Mouse (Mus musculus) CH12.LX (cell line): ENCODE data around the gene Rprml. TPM values are rescaled to one million over a fixed set of nuclear protein-coding genes. Genes with fewer than 3 reads are reported as not detected.

ENCODE experiments used
- DNase-seq: peaks from one replicate; pipeline ENCODE4 v3.0.0-alpha.2; 2013; ENCODE audit errors: extremely low read depth
- H3K27ac ChIP-seq: 2 replicates; pipeline ENCODE4 v1.5.1; 2012; ENCODE audit warnings: low read depth, mild to moderate bottlenecking, control low read depth, moderate library complexity; ENCODE audit not compliant: insufficient read depth
- H3K27me3 ChIP-seq: replicated peaks from 2 replicates; pipeline ENCODE3; 2012; ENCODE audit warnings: inconsistent platforms
- H3K36me3 ChIP-seq, 2 experiments: replicated peaks in 1 of 2; 2 replicates each; pipeline versions ENCODE3 to v1.6.1; 2012; ENCODE audit warnings: inconsistent platforms in 1 of 2, low read length in 1 of 2, mild to moderate bottlenecking in 1 of 2, mixed read lengths in 1 of 2, moderate library complexity in 1 of 2; ENCODE audit not compliant: control insufficient read depth in 1 of 2, insufficient read depth in 1 of 2
- H3K4me1 ChIP-seq, 2 experiments: 2 replicates each; pipeline ENCODE4 v1.6.1; 2012; ENCODE audit warnings: inconsistent platforms in 1 of 2, moderate library complexity in 1 of 2; ENCODE audit not compliant: insufficient read depth in 2 of 2, control insufficient read depth in 1 of 2
- H3K4me2 ChIP-seq: 2 replicates; pipeline ENCODE4 v1.6.1; 2012; ENCODE audit warnings: low read depth, mild to moderate bottlenecking, control low read depth; ENCODE audit not compliant: poor library complexity, insufficient read depth, severe bottlenecking
- H3K4me3 ChIP-seq, 3 experiments: fragments of 150-350 bp in 1 of 3; sonication (generic) in 1 of 3; replicated peaks in 1 of 3; 2 replicates each; pipeline versions ENCODE3 to v1.5.1; 2011 to 2012; ENCODE audit warnings: low read depth in 2 of 3, low read length in 2 of 3, mild to moderate bottlenecking in 2 of 3, moderate library complexity in 2 of 3, control low read depth in 1 of 3, improper control_type of control experiment in 1 of 3, inconsistent platforms in 1 of 3, mixed read lengths in 1 of 3; ENCODE audit not compliant: poor library complexity in 1 of 3
- H3K79me2 ChIP-seq: replicated peaks from 2 replicates; pipeline ENCODE4 v1.6.1; 2012; ENCODE audit warnings: mild to moderate bottlenecking, moderate library complexity; ENCODE audit not compliant: control insufficient read depth, poor library complexity, insufficient read depth, severe bottlenecking; ENCODE audit errors: extremely low read depth
- H3K9ac ChIP-seq: 2 replicates; pipeline ENCODE4 v1.6.1; 2012; ENCODE audit warnings: low read depth, mild to moderate bottlenecking, control low read depth, moderate library complexity; ENCODE audit not compliant: insufficient read depth
- H3K9me3 ChIP-seq: replicated peaks from 2 replicates; pipeline ENCODE3; 2012; ENCODE audit warnings: low read length, inconsistent platforms, mixed read lengths
- BHLHE40 ChIP-seq: IDR thresholded peaks from 2 replicates; pipeline ENCODE4 v1.6.1; 2011; ENCODE audit warnings: mild to moderate bottlenecking, low read depth, low read length, improper control_type of control experiment
- CHD1 ChIP-seq: IDR thresholded peaks from 2 replicates; pipeline ENCODE4 v1.6.1; 2012; ENCODE audit warnings: low read depth, low read length, improper control_type of control experiment, inconsistent platforms
- CHD2 ChIP-seq: IDR thresholded peaks from 2 replicates; pipeline ENCODE4 v1.6.1; 2011; ENCODE audit warnings: low read length, improper control_type of control experiment
- EP300 ChIP-seq: IDR thresholded peaks from 2 replicates; pipeline ENCODE4 v1.6.1; 2011; ENCODE audit warnings: low read length, improper control_type of control experiment
- IRF4 ChIP-seq: IDR thresholded peaks from 2 replicates; pipeline ENCODE4 v1.6.1; 2014; ENCODE audit warnings: low read depth, mild to moderate bottlenecking, inconsistent platforms, low read length, improper control_type of control experiment
- JUN ChIP-seq: IDR thresholded peaks from 2 replicates; pipeline ENCODE4 v1.6.1; 2011; ENCODE audit warnings: low read depth, mild to moderate bottlenecking, low read length, improper control_type of control experiment, moderate library complexity; ENCODE audit not compliant: insufficient read depth
- JUND ChIP-seq: conservative IDR thresholded peaks from 2 replicates; pipeline ENCODE4 v1.6.1; 2011; ENCODE audit warnings: low read depth, low read length, improper control_type of control experiment
- MAFK ChIP-seq: IDR thresholded peaks from 2 replicates; pipeline ENCODE4 v1.6.1; 2011; ENCODE audit warnings: low read length, improper control_type of control experiment; ENCODE audit not compliant: insufficient replicate concordance
- MAX ChIP-seq: IDR thresholded peaks from 2 replicates; pipeline ENCODE4 v1.6.1; 2011; ENCODE audit warnings: low read length, improper control_type of control experiment
- MAZ ChIP-seq: IDR thresholded peaks from 2 replicates; pipeline ENCODE4 v1.6.1; 2012; ENCODE audit warnings: low read depth, mild to moderate bottlenecking, inconsistent platforms, low read length, improper control_type of control experiment, moderate library complexity
- MEF2A ChIP-seq: IDR thresholded peaks from 2 replicates; pipeline ENCODE4 v1.6.1; 2014; ENCODE audit warnings: low read depth, mild to moderate bottlenecking, inconsistent platforms, low read length, improper control_type of control experiment, borderline replicate concordance
- MXI1 ChIP-seq: IDR thresholded peaks from 2 replicates; pipeline ENCODE4 v1.6.1; 2011; ENCODE audit warnings: mild to moderate bottlenecking, low read depth, low read length, improper control_type of control experiment
- MYC ChIP-seq: IDR thresholded peaks from 2 replicates; pipeline ENCODE4 v1.6.1; 2011; ENCODE audit warnings: low read depth, mild to moderate bottlenecking, improper control_type of control experiment, low read length
- NELFE ChIP-seq: IDR thresholded peaks from 2 replicates; pipeline ENCODE4 v1.6.1; 2011; ENCODE audit warnings: low read depth, low read length, improper control_type of control experiment
- PAX5 ChIP-seq: IDR thresholded peaks from 2 replicates; pipeline ENCODE4 v1.6.1; 2012; ENCODE audit warnings: low read length, inconsistent platforms, mixed read lengths
- POLR2A ChIP-seq: IDR thresholded peaks from 2 replicates; pipeline ENCODE4 v1.6.1; 2011; ENCODE audit warnings: low read depth, mild to moderate bottlenecking, improper control_type of control experiment, low read length
- POLR2AphosphoS2 ChIP-seq: IDR thresholded peaks from 2 replicates; pipeline ENCODE4 v1.6.1; 2011; ENCODE audit warnings: low read depth, low read length, improper control_type of control experiment
- RCOR1 ChIP-seq: conservative IDR thresholded peaks from 2 replicates; pipeline ENCODE4 v1.6.1; 2012; ENCODE audit warnings: low read depth, mild to moderate bottlenecking, inconsistent platforms, low read length, improper control_type of control experiment
- SMC3 ChIP-seq: IDR thresholded peaks from 2 replicates; pipeline ENCODE4 v1.6.1; 2011; ENCODE audit warnings: low read depth, low read length, improper control_type of control experiment
- TBP ChIP-seq: conservative IDR thresholded peaks from 2 replicates; pipeline ENCODE4 v1.6.1; 2011; ENCODE audit warnings: low read depth, low read length, improper control_type of control experiment
- TCF12 ChIP-seq: IDR thresholded peaks from 2 replicates; pipeline ENCODE4 v1.6.1; 2014; ENCODE audit warnings: low read depth, mild to moderate bottlenecking, inconsistent platforms, low read length, improper control_type of control experiment
- USF2 ChIP-seq: conservative IDR thresholded peaks from 2 replicates; pipeline ENCODE4 v1.6.1; 2011; ENCODE audit warnings: low read depth, low read length, improper control_type of control experiment
- ZC3H11A ChIP-seq: IDR thresholded peaks from 2 replicates; pipeline ENCODE4 v1.6.1; 2012; ENCODE audit warnings: low read depth, mild to moderate bottlenecking, inconsistent platforms, low read length, improper control_type of control experiment
- ZKSCAN1 ChIP-seq: IDR thresholded peaks from 2 replicates; pipeline ENCODE4 v1.6.1; 2012; ENCODE audit warnings: low read depth, inconsistent platforms, low read length, improper control_type of control experiment, borderline replicate concordance
- ZMIZ1 ChIP-seq: IDR thresholded peaks from 2 replicates; pipeline ENCODE4 v1.6.1; 2012; ENCODE audit warnings: low read depth, mild to moderate bottlenecking, inconsistent platforms, low read length, improper control_type of control experiment
- ZNF384 ChIP-seq: IDR thresholded peaks from 2 replicates; pipeline ENCODE4 v1.6.1; 2012; ENCODE audit warnings: low read depth, low read length, improper control_type of control experiment, inconsistent platforms
- dilution Hi-C: fragments of 300-500 bp; cut with MboI; formaldehyde crosslinking; loops from 2 replicates; pipeline ENCODE4 v1.14.3; 2020; ENCODE audit warnings: low sequenced_read_pairs; ENCODE audit not compliant: extremely low pct_unique_long_range_greater_than_20kb, extremely low pct_ligation_motif_present
- in situ Hi-C: fragments of 300-500 bp; cut with MboI; formaldehyde crosslinking; loops from 3 replicates; pipeline ENCODE4 v1.14.3; 2019; ENCODE audit warnings: low sequenced_read_pairs, low pct_ligation_motif_present, low pct_unique_long_range_greater_than_20kb, mixed read lengths
- polyA plus RNA-seq: library from polyadenylated mRNA; unstranded; fragments of >175 nt; gene quantifications from 2 replicates; pipeline ENCODE4 v1.2.1, GENCODE M21; 2012; ENCODE audit warnings: low read depth; ENCODE audit not compliant: insufficient read length
- total RNA-seq, 2 experiments: library from RNA; depleted of rRNA; stranded (reverse); fragments of 300-350 nt in 1 of 2; fragments of >200 nt in 1 of 2; gene quantifications; 2 replicates each; pipeline ENCODE4 v1.2.3; 2012 to 2014

The Rprml gene
- total and polyA plus RNA-seq, 3 experiments = not detected

- H3K4me1 ChIP-seq = no peaks in the 10 kb centered on the region
- H3K27me3 ChIP-seq = peaks cover 87% of the 10 kb centered on the region
- in situ Hi-C loops (no loop called here), dilution Hi-C loops (no loop called here)
- no peak overlapping the region for H3K9ac ChIP-seq
- H3K27ac ChIP-seq = no peak overlapping the region
- peaks cover 3% of the 10 kb centered on the region for H3K9me3 ChIP-seq
- no peaks in the 10 kb centered on the region for H3K79me2 ChIP-seq
- DNase-seq = no peak
- TF ChIP-seq CHD2 (no peak), RCOR1 (no peak), MAX (no peak), CHD1 (no peak)
- H3K36me3 ChIP-seq = no peaks in the 10 kb centered on the region
- no peak overlapping the region for H3K4me2 ChIP-seq
- H3K4me3 ChIP-seq = no peak overlapping the region
Observed at GRCm38 (mm10) chr11:103635481-103635880, 13.9 kb upstream of the Rprml start.

GRCm38 (mm10) chr11:103636261-103636660 is 13.1 kb upstream of the Rprml start:
- H3K4me1 ChIP-seq = no peaks in the 10 kb centered on the region
- no peak overlapping the region for H3K4me2 ChIP-seq
- no peaks in the 10 kb centered on the region for H3K79me2 ChIP-seq
- H3K27ac ChIP-seq = no peak overlapping the region
- no peak for DNase-seq
- dilution Hi-C loops = no loop called here
- no peak overlapping the region for H3K9ac ChIP-seq
- no peak overlapping the region for H3K4me3 ChIP-seq
- H3K9me3 ChIP-seq = peaks cover 3% of the 10 kb centered on the region
- no peak for TF ChIP-seq USF2
- no peak for TF ChIP-seq JUN
- no peak for TF ChIP-seq JUND
- no peak for TF ChIP-seq MAZ
- no peak for TF ChIP-seq MEF2A
- peaks cover 89% of the 10 kb centered on the region for H3K27me3 ChIP-seq
- in situ Hi-C loops = no loop called here
- H3K36me3 ChIP-seq = no peaks in the 10 kb centered on the region

GRCm38 (mm10) chr11:103638790-103639189 is 10.6 kb upstream of the Rprml start, which contains the start of gene Lyzl6:
Gene Lyzl6 (minus strand): TSS chr11:103638890.
- Histone ChIP-seq H3K27ac (no peak within 1 kb of the TSS), H3K79me2 (no peaks in the 10 kb centered on the region), H3K9me3 (no peaks in the 10 kb centered on the region), H3K4me2 (0 out of 2 replicates have a peak within 1 kb of the TSS, but pooled peaks have one; percentile 41), H3K36me3 (no peaks in the 10 kb centered on the region), H3K4me3 (no peak within 1 kb of the TSS), H3K27me3 (peaks cover 92% of the 10 kb centered on the region), H3K9ac (no peak within 1 kb of the TSS), H3K4me1 (no peaks in the 10 kb centered on the region)
- dilution Hi-C loops (no loop called here), in situ Hi-C loops (no loop called here)
- DNase-seq = no peak
- no peak for TF ChIP-seq MAFK
- TF ChIP-seq EP300 = no peak
- TF ChIP-seq BHLHE40 = no peak
- TF ChIP-seq TBP = no peak
- no peak for TF ChIP-seq ZC3H11A
- TF ChIP-seq MAX = no peak
- no peak for TF ChIP-seq POLR2A
- TF ChIP-seq IRF4 = no peak
- TF ChIP-seq POLR2AphosphoS2 = no peak
- no peak for TF ChIP-seq MYC
- TF ChIP-seq SMC3 = no peak
- no peak for TF ChIP-seq TCF12
- no peak for TF ChIP-seq MEF2A
- TF ChIP-seq ZKSCAN1 = no peak
- TF ChIP-seq ZNF384 = no peak
- TF ChIP-seq PAX5 = no peak
- no peak for TF ChIP-seq MAZ
- TF ChIP-seq MXI1 = no peak
- TF ChIP-seq NELFE = no peak
- no peak for TF ChIP-seq ZMIZ1
- TF ChIP-seq, all 38 proteins: peak for 0
